Mouse (Mus musculus) liver, postnatal 0 days (tissue): ENCODE data around the gene P2rx5. TPM values are rescaled to one million over a fixed set of nuclear protein-coding genes. Genes with fewer than 3 reads are reported as not detected.

Experiments used
- ATAC-seq: fragments of 200-750 bp; cut with Nextera tagmentation; 2 replicates; pipeline ENCODE4 v1.8.0; 2017; ENCODE audit warnings: mild to moderate bottlenecking, moderate library complexity
- DNase-seq: peaks from one replicate; pipeline ENCODE4 v3.0.0-alpha.2; 2016
- H3K27ac ChIP-seq: fragments of 300-500 bp; sonication (generic); 2 replicates; pipeline ENCODE4 v1.5.1; 2014; ENCODE audit warnings: antibody characterized with exemption, moderate library complexity, mild to moderate bottlenecking, low read depth
- H3K27me3 ChIP-seq: fragments of 300-500 bp; sonication (generic); 2 replicates; pipeline ENCODE4 v1.6.1; 2014; ENCODE audit warnings: low read length, control low read depth, mixed read lengths; ENCODE audit not compliant: insufficient read depth
- H3K36me3 ChIP-seq: fragments of 300-500 bp; sonication (generic); replicated peaks from 2 replicates; pipeline ENCODE4 v1.6.1; 2014; ENCODE audit warnings: mild to moderate bottlenecking, control low read depth, low read length, moderate library complexity, mixed read lengths; ENCODE audit not compliant: insufficient read depth
- H3K4me1 ChIP-seq: fragments of 300-500 bp; sonication (generic); 2 replicates; pipeline ENCODE4 v1.6.1; 2014; ENCODE audit warnings: antibody characterized with exemption, mild to moderate bottlenecking, control low read depth; ENCODE audit not compliant: insufficient read depth
- H3K4me2 ChIP-seq: fragments of 300-500 bp; sonication (generic); 2 replicates; pipeline ENCODE4 v1.6.1; 2014; ENCODE audit warnings: low read depth, mild to moderate bottlenecking, low read length, moderate library complexity, mixed read lengths
- H3K4me3 ChIP-seq: fragments of 300-500 bp; sonication (generic); 2 replicates; pipeline ENCODE4 v1.5.1; 2014; ENCODE audit warnings: low read depth, low read length
- H3K9ac ChIP-seq: fragments of 300-500 bp; sonication (generic); replicated peaks from 2 replicates; pipeline ENCODE4 v1.6.1; 2014; ENCODE audit warnings: mild to moderate bottlenecking, moderate library complexity
- H3K9me3 ChIP-seq: fragments of 300-500 bp; sonication (generic); 2 replicates; pipeline ENCODE4 v1.6.1; 2016; ENCODE audit warnings: mild to moderate bottlenecking, control low read depth, low read length, mixed read lengths
- CTCF ChIP-seq: sonication (generic); IDR thresholded peaks from 2 replicates; pipeline ENCODE4 v1.5.1; 2016; ENCODE audit warnings: antibody characterized with exemption, low read depth
- EP300 ChIP-seq: IDR thresholded peaks from 2 replicates; pipeline ENCODE4 v1.6.1; 2016; ENCODE audit warnings: antibody characterized with exemption, low read depth, mild to moderate bottlenecking
- WGBS: fragments of 180-500 bp; shearing (Covaris S2); extraction: QIAGEN DNeasy Blood & Tissue Kit; methylation state at CpG from one replicate; pipeline ENCODE4 v1.1.7; 2014; ENCODE audit not compliant: insufficient replicate concordance; 5-methylcytosine and 5-hydroxymethylcytosine counted together
- polyA plus RNA-seq: library from polyadenylated mRNA; unstranded; fragments of >200 nt; fragmentation: Nextera tagmentation; extraction: Ambion mirVana; gene quantifications from 2 replicates; pipeline ENCODE4 v1.2.1, GENCODE M21; 2015

Gene P2rx5
- polyA plus RNA-seq, 1 experiment from 2014 or later: 0.11 TPM

DNA sequence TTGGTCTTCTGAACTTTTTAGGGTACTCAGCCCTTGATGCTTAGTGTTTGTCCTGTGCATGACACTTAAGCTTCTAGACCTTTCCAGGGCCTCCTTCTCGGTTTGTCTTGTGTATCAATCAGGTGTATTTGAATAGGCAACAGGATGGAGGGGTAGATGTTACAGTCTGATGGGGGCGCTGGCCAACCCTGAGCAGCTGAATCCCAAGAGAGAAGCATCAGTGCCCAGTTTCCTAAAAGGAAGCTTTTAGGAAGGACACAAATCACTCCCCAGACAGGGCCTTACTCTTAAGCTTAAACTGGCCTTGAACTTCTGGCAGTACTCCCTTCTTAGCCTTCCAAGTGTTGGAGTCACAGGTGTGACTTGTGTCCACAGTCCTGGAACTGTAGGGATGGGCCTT, 17.7 kb downstream of the P2rx5 start:
- Histone ChIP-seq H3K9ac (peak overlapping the region; percentile 86), H3K4me2 (peak overlapping the region; percentile 99), H3K4me1 (peaks cover 24% of the 10 kb centered on the region), H3K9me3 (no peaks in the 10 kb centered on the region), H3K27ac (peak overlapping the region; percentile 94), H3K36me3 (peaks cover 8% of the 10 kb centered on the region; the same call in 1 of the 2 replicates), H3K4me3 (peak overlapping the region; percentile 97), H3K27me3 (no peaks in the 10 kb centered on the region)
- TF ChIP-seq EP300: no peak
- no peak for TF ChIP-seq CTCF
- DNase-seq (no peak), ATAC-seq (no peak)
- 16% methylated on average over 2 of the region's 2 CpGs for whole genome bisulfite sequencing

DNA sequence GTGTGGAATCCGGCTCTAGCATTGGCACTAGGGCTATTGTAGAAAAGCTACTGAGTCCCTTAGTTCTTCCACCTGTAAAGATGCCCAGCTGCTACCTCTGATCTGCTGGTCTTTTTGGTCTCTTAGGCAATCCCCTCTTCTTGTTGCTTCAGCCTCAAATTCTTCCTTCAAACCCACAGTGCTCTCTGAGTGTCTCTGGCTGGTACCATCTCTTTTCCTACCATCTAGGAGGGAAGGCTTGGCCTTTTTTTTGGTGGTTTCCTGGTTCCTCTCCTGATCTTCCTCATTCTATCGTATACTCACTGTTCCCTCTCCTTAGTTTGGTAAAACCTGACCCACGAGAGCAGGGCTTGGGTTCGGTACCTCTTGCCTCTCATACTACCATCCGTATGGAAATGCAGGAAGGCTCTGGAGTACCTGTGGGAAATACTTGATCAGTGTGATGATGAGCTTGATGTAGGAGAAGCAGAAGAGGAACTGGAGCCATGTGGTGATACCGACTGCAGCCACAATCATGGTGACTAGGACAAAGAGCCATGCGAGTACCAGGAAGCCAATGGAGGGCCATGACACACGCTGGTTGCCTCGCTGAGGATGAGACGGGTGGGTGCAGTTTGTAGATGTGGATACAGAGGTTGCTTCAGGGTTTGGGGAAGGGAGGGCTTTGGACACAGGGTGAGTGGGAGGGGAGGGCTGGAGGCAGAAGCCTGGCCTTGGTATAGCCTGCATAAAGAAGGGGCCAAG, 25.8 kb downstream of the P2rx5 start:
- H3K4me1 ChIP-seq: no peaks in the 10 kb centered on the region
- H3K4me3 ChIP-seq: no peak overlapping the region
- H3K27me3 ChIP-seq: no peaks in the 10 kb centered on the region
- no peaks in the 10 kb centered on the region for H3K9me3 ChIP-seq
- WGBS: 68% methylated on average over 10 of the region's 10 CpGs
- ATAC-seq: no peak
- peaks cover 31% of the 10 kb centered on the region for H3K36me3 ChIP-seq
- H3K4me2 ChIP-seq: no peak overlapping the region
- TF ChIP-seq CTCF (no peak), EP300 (no peak)
- H3K27ac ChIP-seq: no peak overlapping the region
- H3K9ac ChIP-seq: no peak overlapping the region
- DNase-seq: no peak

DNA sequence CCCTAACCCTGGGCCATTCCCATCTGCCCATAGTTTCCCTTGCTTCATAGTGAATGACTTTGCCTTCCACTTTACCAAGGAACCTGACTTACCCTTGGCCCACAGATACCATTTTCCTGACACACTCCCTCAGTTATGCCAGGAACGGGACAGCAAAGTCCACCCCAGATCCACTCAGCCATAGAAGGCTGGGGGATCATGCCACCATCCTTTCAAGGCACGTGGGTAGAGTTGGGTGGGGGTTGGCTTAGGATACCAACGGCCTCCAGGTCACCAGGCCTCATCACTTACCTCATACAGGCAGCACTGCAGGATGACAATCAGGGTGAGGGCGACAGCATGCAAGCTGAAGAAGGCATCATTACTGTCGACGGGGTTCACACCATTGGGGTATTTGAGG, 27.0 kb downstream of the P2rx5 start:
- 80% methylated on average over 6 of the region's 6 CpGs for WGBS
- no peak for ATAC-seq
- TF ChIP-seq CTCF: no peak
- no peak for TF ChIP-seq EP300

DNA sequence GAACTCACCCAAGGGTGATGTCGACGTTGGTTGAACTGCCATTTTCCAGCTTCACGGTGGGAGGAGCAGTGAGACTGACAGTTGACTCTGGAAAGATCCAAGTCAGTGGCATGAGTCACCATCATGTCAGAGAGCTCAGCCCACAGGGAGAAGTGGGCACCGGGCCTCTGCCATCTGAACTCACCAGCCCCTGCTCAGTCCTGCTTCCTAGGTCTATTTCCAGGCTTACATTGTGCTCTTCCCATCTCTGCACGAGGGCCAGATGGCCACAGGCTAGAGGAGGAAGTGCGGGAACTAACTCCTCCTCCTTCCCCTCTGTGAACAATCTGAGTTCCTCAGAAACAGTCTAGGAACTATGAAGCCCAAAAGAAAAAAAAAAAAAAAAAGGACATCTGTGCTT, 32.8 kb downstream of the P2rx5 start:
- Histone ChIP-seq H3K27me3 (no peaks in the 10 kb centered on the region), H3K4me3 (no peak overlapping the region), H3K4me1 (peaks cover 3% of the 10 kb centered on the region), H3K9ac (no peak overlapping the region), H3K9me3 (no peaks in the 10 kb centered on the region), H3K36me3 (peaks cover 40% of the 10 kb centered on the region), H3K4me2 (no peak overlapping the region), H3K27ac (no peak overlapping the region)
- no peak for DNase-seq
- no peak for TF ChIP-seq CTCF
- TF ChIP-seq EP300: no peak
- 47% methylated on average over 6 of the region's 6 CpGs for WGBS
- no peak for ATAC-seq

More for the DNA sequence above, 27.0 kb downstream of the P2rx5 start:
- H3K4me2 ChIP-seq: no peak overlapping the region
- H3K4me3 ChIP-seq: no peak overlapping the region
- H3K4me1 ChIP-seq: no peaks in the 10 kb centered on the region
- no peak overlapping the region for H3K9ac ChIP-seq
- no peak for DNase-seq
- H3K9me3 ChIP-seq: no peaks in the 10 kb centered on the region
- peaks cover 42% of the 10 kb centered on the region for H3K36me3 ChIP-seq
- H3K27me3 ChIP-seq: no peaks in the 10 kb centered on the region
- H3K27ac ChIP-seq: no peak overlapping the region

DNA sequence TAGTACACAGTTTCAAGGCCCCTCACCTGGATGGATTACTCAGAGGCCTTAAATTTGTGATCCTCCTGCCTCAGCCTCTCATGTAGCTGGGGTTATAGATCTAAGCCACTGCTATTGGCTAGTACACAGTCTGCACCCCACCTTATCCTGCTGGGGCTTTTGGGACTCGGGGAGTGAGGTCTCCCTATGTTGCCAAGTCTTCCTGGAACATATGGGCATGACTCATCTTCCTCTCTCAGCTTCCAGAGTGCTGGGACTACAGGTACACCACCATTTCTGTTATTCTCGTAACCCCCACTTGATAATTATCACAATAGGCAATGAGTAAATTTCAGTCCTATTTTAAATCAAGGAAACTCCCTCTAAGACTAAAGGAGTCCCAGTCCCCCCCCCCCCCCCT, 34.2 kb downstream of the P2rx5 start:
- Histone ChIP-seq H3K27me3 (no peaks in the 10 kb centered on the region), H3K9me3 (no peaks in the 10 kb centered on the region), H3K27ac (no peak overlapping the region), H3K4me2 (no peak overlapping the region), H3K9ac (no peak overlapping the region), H3K4me3 (no peak overlapping the region), H3K36me3 (peaks cover 35% of the 10 kb centered on the region), H3K4me1 (peaks cover 4% of the 10 kb centered on the region)
- 80% methylated on average over 2 of the region's 2 CpGs for WGBS
- ATAC-seq: no peak
- TF ChIP-seq CTCF (no peak), EP300 (no peak)
- DNase-seq: no peak

DNA sequence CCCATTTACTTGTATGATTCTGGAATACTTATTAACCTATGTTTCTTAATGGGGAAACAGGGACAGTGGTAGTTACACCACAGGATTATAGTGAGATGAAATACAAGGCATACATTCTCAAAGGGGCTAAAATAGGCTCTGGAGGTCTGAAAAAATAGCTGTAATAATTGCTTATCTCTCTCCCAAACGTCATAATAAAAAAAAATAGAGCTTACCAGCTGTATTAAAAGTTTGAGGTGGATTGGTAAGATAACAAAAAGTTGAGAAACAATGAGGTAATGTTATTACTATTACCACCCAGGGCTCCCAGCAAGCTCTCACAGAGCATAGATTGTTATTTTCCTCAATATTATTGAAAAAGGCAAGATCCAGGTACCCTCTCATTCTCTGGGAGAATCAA, 38.0 kb downstream of the P2rx5 start:
- peaks cover 18% of the 10 kb centered on the region for H3K4me1 ChIP-seq
- DNase-seq (no peak), ATAC-seq (no peak)
- peak overlapping the region; percentile 97 for H3K4me2 ChIP-seq
- 3% methylated on average over 1 of the region's 1 CpGs for WGBS
- peak overlapping the region; percentile 87 for H3K9ac ChIP-seq
- peaks cover 9% of the 10 kb centered on the region; the same call in 1 of the 2 replicates for H3K36me3 ChIP-seq
- TF ChIP-seq EP300 (no peak), CTCF (no peak)
- no peak overlapping the region for H3K27ac ChIP-seq
- no peaks in the 10 kb centered on the region for H3K27me3 ChIP-seq
- H3K4me3 ChIP-seq: peak overlapping the region; percentile 71
- no peaks in the 10 kb centered on the region for H3K9me3 ChIP-seq
